Mouse (Mus musculus) lung, postnatal 4 days (tissue): ENCODE data around the gene Gpd2.

Experiments
- DNase-seq, 2 experiments: peaks; one replicate each; pipeline ENCODE4 v3.0.0; 2021

The Gpd2 gene

GRCm38 (mm10) chr2:57396061-57396460 lies 158.6 kb downstream of the Gpd2 start:
- DNase-seq: no peak

GRCm38 (mm10) chr2:57397727-57398126 lies 160.3 kb downstream of the Gpd2 start:
- DNase-seq: no peak

- no peak for DNase-seq
These were observed 170.1 kb downstream of the Gpd2 start for GRCm38 (mm10) chr2:57407414-57408019.

GRCm38 (mm10) chr2:57408413-57408812 lies 171.0 kb downstream of the Gpd2 start:
- no peak for DNase-seq

- no peak for DNase-seq
These were observed 174.1 kb downstream of the Gpd2 start for GRCm38 (mm10) chr2:57411551-57411950.

- DNase-seq: no peak
These were observed 177.2 kb downstream of the Gpd2 start for GRCm38 (mm10) chr2:57414550-57415160.

- no peak for DNase-seq
These were observed 179.3 kb downstream of the Gpd2 start for GRCm38 (mm10) chr2:57416711-57417110.
